Mouse (Mus musculus) cerebellum, adult 2 months (tissue): Measurements from ENCODE around the gene Shc4.

Experiments used
- CTCF ChIP-seq: fragments of 200-500 bp; IDR thresholded peaks from 2 replicates; pipeline ENCODE4 v1.5.1; 2011; ENCODE audit warnings: low read depth, mild to moderate bottlenecking, control low read depth, low read length, moderate library complexity, borderline replicate concordance; ENCODE audit not compliant: insufficient read depth
- POLR2A ChIP-seq: fragments of 200-500 bp; IDR thresholded peaks from 2 replicates; pipeline ENCODE4 v1.6.1; 2011; ENCODE audit warnings: low read length, control low read depth, borderline replicate concordance; ENCODE audit not compliant: insufficient read depth

GRCm38 (mm10) chr2:125602970-125603369 is 121.0 kb downstream of the Shc4 start:
- TF ChIP-seq POLR2A (no peak), CTCF (no peak)
